Mouse (Mus musculus) midbrain, embryonic 16.5 days (tissue): ENCODE measurements at regions not wholly inside any gene's neighbourhood (a gene's known extent, or its start where the extent isn't known, plus 50 kb on each side); places are given as distances from the start of the nearest gene placed in this dataset.

Source experiments
- ATAC-seq: fragments of 200-750 bp; cut with Nextera tagmentation; 2 replicates; pipeline ENCODE4 v1.8.0; 2017; ENCODE audit warnings: moderate TSS enrichment
- H3K27ac ChIP-seq: fragments of 300-500 bp; sonication (generic); 2 replicates; pipeline ENCODE4 v1.5.1; 2014; ENCODE audit warnings: mild to moderate bottlenecking, low read length, mixed read lengths
- H3K27me3 ChIP-seq: fragments of 300-500 bp; sonication (generic); 2 replicates; pipeline ENCODE4 v1.6.1; 2014; ENCODE audit warnings: low read depth, low read length, mixed read lengths; ENCODE audit not compliant: control insufficient read depth, insufficient read depth
- H3K36me3 ChIP-seq: fragments of 300-500 bp; sonication (generic); 2 replicates; pipeline ENCODE4 v1.6.1; 2014; ENCODE audit warnings: mild to moderate bottlenecking, low read length, moderate library complexity, mixed read lengths; ENCODE audit not compliant: control insufficient read depth, insufficient read depth
- H3K4me1 ChIP-seq: fragments of 300-500 bp; sonication (generic); 2 replicates; pipeline ENCODE4 v1.6.1; 2014; ENCODE audit warnings: mild to moderate bottlenecking, low read length, mixed read lengths; ENCODE audit not compliant: control insufficient read depth, insufficient read depth
- H3K4me2 ChIP-seq: fragments of 300-500 bp; sonication (generic); 2 replicates; pipeline ENCODE4 v1.6.1; 2014; ENCODE audit warnings: mild to moderate bottlenecking, low read length, mixed read lengths
- H3K4me3 ChIP-seq: fragments of 300-500 bp; sonication (generic); 2 replicates; pipeline ENCODE4 v1.5.1; 2014; ENCODE audit warnings: low read depth, mild to moderate bottlenecking, low read length, moderate library complexity, mixed read lengths
- H3K9ac ChIP-seq: fragments of 300-500 bp; sonication (generic); 2 replicates; pipeline ENCODE4 v1.6.1; 2014; ENCODE audit warnings: low read depth, low read length, mixed read lengths
- H3K9me3 ChIP-seq: fragments of 300-500 bp; sonication (generic); replicated peaks from 2 replicates; pipeline ENCODE4 v1.6.1; 2014; ENCODE audit warnings: mild to moderate bottlenecking, low read length, mixed read lengths; ENCODE audit not compliant: control insufficient read depth, poor library complexity, severe bottlenecking
- WGBS: fragments of 180-500 bp; shearing (Covaris S2); extraction: QIAGEN DNeasy Blood & Tissue Kit; methylation state at CpG from one replicate; pipeline ENCODE4 v1.1.7; 2014; 5-methylcytosine and 5-hydroxymethylcytosine counted together

DNA sequence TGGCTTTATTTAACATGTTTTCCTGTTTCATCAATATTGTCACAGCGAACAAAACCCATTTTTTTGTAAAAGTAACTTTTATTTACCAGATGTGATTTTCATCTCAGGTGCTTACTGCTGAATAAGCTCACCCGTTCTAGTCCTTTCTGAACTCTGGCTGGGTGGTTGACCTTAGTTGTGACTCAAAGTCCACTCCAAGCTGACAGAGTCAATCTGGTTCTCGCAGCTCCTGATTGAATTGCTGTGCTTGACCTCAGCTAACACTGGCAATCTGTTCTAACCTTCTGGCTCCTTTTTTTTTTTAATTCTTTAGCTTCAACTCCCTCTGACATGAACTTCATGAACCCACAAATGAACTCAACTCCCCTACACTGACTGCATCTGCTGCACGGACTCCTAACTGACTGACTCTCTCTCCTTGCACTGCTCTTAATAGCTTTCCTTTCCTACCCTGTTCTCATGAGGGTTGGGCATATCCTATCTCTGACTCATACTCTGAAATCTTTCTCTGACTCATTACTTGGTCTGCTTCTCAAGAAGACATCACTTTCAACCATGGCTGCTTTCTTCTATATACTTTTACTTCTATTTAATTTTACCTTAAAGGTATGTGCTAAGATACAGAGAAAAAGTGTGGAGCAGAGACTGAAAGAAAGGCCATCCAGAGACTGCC lies 65.4 kb upstream of the Tacr3 start:
- H3K4me1 ChIP-seq, result no peaks in the 10 kb centered on the region
- no peaks in the 10 kb centered on the region for H3K27me3 ChIP-seq
- no peaks in the 10 kb centered on the region for H3K9me3 ChIP-seq
- H3K4me3 ChIP-seq, result no peak overlapping the region
- H3K9ac ChIP-seq, result no peak overlapping the region
- no peak overlapping the region for H3K4me2 ChIP-seq
- H3K36me3 ChIP-seq, result no peaks in the 10 kb centered on the region
- no peak overlapping the region for H3K27ac ChIP-seq
- no peak for ATAC-seq
- WGBS, result 87% methylated on average over 4 of the region's 4 CpGs
